Mouse (Mus musculus) effector memory CD4-positive, alpha-beta T cell, adult 7 months (primary cell): ENCODE results near the gene Ppil1. TPM values are rescaled to one million over a fixed set of nuclear protein-coding genes. Genes with fewer than 3 reads are reported as not detected.

Experiments
- polyA plus RNA-seq: library from polyadenylated mRNA; unstranded; fragments of 100-300 nt; shearing (Covaris generic); gene quantifications from one replicate; pipeline ENCODE4 v1.2.1, GENCODE M21; 2017

Ppil1 gene
- polyA plus RNA-seq, result 45.1 TPM

DNA sequence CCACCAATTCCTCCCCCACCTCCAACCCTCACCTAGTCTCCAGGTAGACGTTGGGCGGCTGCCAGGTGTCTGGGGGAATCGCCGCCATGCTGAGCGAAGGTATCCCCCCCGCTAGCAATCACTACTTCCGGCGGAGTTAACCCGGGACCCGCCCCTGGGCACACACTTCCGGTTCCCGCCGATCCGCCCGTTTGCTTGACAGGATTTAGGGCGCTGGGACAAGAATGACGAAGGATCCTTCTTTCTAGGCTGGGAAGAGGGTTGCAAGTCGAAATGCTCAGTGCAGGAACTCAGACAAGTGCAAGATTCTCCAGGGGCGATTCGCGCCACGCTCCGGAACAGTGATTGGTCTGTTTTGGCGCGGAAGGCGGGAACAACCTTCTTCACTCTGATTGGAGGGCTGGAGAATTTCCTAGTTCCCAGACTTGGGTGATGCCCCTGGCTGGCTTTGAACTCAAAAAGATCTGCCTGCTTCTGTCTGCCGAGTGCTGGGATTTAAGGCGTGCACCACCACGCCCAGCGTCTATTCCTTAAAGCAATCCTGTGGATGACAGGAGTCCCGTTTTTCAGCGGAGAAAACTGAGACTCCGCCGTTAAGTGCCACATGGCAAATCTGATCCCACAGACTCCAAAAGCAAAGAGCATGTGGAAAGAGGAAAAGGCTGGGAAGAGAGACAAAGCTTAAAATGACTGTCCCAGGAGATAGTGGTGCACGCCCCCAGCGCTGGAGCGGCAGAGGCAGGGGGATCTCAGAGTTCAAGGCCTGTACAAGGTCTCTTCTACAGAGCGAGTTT lies at the start of gene Ppil1:
Gene Ppil1, minus strand, starts transcription at position 347 of the 794 bp plus-strand sequence.

DNA sequence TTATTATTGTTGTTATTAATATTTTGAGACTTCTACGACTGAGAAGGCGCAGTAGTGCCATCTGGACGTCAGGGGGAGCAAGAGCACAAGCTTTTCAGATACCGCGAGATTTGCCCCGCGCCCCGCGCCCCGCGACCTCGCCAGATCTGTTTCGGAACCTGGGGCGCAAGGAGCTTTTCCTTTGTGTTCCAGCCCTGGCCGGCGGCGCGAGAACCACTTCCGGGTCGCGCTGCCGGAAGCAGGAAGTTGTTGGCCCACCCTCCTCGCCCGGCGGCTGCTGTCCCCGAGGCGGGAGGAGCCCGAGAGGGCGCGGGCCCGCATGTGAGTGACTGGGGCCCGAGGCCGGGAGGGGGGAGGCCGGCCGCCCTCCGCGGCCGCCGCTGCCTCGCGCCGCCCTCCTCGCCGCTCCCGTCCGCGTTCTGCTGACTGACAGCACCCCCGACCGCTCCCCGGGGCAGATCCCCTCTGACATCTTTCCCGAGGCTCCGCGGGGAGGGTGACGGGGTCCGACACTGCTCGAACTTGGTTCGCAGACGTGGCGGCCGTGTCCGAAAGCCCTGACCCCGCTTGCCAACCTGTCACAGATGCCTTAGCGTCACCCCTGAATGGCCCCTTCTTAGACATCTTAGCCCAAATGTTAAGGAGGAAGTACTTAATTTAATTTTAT lies 4.8 kb upstream of the Ppil1 start, which contains the start of gene BC004004:
Gene BC004004, plus strand, starts transcription at position 107 of the 667 bp plus-strand sequence.

DNA sequence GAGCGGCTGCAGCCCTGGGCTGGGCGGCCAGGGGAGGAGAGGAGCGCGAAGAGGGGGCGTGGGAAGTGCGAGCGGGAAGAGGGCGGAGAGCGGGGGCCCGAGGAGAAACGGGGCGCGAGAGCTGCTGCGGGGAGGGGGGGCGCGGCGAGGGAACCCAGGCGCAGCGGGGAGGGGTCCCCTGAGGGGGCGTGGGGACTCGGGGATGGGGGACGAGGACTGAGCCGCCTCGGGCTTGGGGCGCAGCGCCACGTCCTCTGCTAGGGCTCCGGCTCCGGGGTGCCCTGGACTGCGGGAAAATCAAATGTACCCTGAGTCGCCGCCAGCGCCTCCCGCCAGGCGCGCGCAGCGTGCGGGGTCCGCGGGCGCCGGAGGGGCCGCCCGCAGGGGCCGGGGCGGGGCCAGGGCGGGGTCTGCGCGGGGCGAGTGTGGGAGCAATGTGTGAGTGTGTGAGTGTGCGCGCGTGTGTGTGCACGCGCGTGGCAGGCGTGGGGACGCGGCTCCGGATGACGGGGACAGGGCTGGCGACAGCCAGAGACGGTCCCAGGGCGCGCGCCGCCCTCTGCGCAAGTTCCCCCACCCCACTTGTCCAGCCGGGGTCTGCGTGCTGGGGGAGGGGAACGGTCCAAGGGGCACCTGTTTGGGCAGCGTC lies 26.1 kb downstream of the Ppil1 start, which contains the start of gene Cpne5:
Gene Cpne5, minus strand, starts transcription at position 396 of the 649 bp plus-strand sequence.

Other genes starting within 250 kb of the Ppil1 start
- gene Srsf3, start 231.6 kb downstream of the Ppil1 start, polyA plus RNA-seq, result 528 TPM
- gene Cdkn1a, start 173.2 kb downstream of the Ppil1 start, polyA plus RNA-seq, result 140 TPM
- gene Rab44, start 150.0 kb downstream of the Ppil1 start, polyA plus RNA-seq, result not detected
- gene Cpne5, start 26.0 kb downstream of the Ppil1 start, polyA plus RNA-seq, result 0.06 TPM
- gene BC004004, start 4.6 kb upstream of the Ppil1 start, polyA plus RNA-seq, result 81.3 TPM
- gene Pi16, start 53.5 kb upstream of the Ppil1 start, polyA plus RNA-seq, result 0.49 TPM
- 45.7 TPM for gene Mtch1, start 83.7 kb upstream of the Ppil1 start, polyA plus RNA-seq
- gene Fgd2, start 96.7 kb upstream of the Ppil1 start, polyA plus RNA-seq, result 0.85 TPM
- 320 TPM for gene Pim1, start 226.6 kb upstream of the Ppil1 start, polyA plus RNA-seq